Comparison of ENCODE assay signal across 8 mouse cellular contexts in the genomic region with DNA sequence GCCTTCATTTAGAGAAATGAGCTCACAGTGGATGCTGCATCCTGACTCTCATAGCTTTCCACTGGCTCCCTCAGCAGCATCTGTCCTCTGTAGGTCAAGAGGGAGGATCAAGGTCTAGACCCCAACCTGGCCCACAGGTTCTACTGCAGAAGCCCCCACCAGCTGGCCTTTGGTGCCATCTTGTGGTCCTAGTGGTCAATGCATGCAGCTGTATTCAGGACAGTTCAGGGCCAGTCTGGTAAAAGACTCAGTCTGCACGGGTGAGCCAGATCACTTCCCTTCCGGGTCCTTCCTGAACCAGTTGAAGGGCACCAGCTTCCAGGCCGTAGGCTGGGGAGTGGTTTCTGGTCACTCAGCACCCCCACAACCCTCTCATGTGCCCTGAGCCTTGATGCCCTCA. TPM values are rescaled to one million over a fixed set of nuclear protein-coding genes. Genes with fewer than 3 reads are reported as not detected.
DNase-seq lines count a peak whose midpoint lies in the region; ATAC-seq and TF ChIP-seq lines count a peak whose summit lies in the region.
"Had no signal": no experiment of that assay in that cellular context is flagged by ENCODE, and none has a peak within 500 bp of the region (broad histone marks: within the 10 kb centered on the region; RNA-seq: fewer than 3 reads in every experiment).

No protein-coding gene starts in this region.

- no peaks in the 10 kb centered on the region for H3K36me3 ChIP-seq in hindbrain, embryonic 15.5 days
- no peaks in the 10 kb centered on the region for H3K36me3 ChIP-seq in small intestine, adult 2 months (ENCODE audit: control insufficient read depth, insufficient read depth, low read length)
- H3K36me3 ChIP-seq: midbrain, embryonic 12.5 days had no signal

- peak; percentile 69 for ATAC-seq in hindbrain, embryonic 15.5 days (ENCODE audit: low FRiP score, low read depth)

- no peak overlapping the region for H3K9ac ChIP-seq in hindbrain, embryonic 15.5 days
- H3K9ac ChIP-seq: midbrain, embryonic 12.5 days had no signal

- peak; percentile 86 for DNase-seq in MN1 (ENCODE audit: low spot score)
- DNase-seq in adrenal gland, postnatal 36 days, result peak; percentile 82
- peak; percentile 28 for DNase-seq in fibroblast of lung, adult 2 months (ENCODE audit: low read depth)
- DNase-seq in layer of hippocampus, postnatal 36 days, result peak; percentile 68 to 80
- peak; percentile 80 for DNase-seq in mesoderm, embryonic 11.5 days (ENCODE audit: low read depth, low spot score)

- no peak overlapping the region for H3K4me2 ChIP-seq in hindbrain, embryonic 15.5 days
- H3K4me2 ChIP-seq: midbrain, embryonic 12.5 days had no signal

- no peak overlapping the region for H3K4me3 ChIP-seq in hindbrain, embryonic 15.5 days
- H3K4me3 ChIP-seq in small intestine, adult 2 months (ENCODE audit: low read depth, low read length), result no peak overlapping the region
- H3K4me3 ChIP-seq: midbrain, embryonic 12.5 days had no signal

- no peaks in the 10 kb centered on the region for H3K27me3 ChIP-seq in hindbrain, embryonic 15.5 days
- no peaks in the 10 kb centered on the region for H3K27me3 ChIP-seq in small intestine, adult 2 months (ENCODE audit: control insufficient read depth, insufficient read depth, low read length)

- no peak for TF ChIP-seq POLR2A in small intestine, adult 2 months (IDR thresholded peaks at IDR 0.05; ENCODE audit: low read depth, low read length)

- peak; percentile 74; the same call in 1 of the 2 replicates for TF ChIP-seq CTCF in small intestine, adult 2 months (IDR thresholded peaks at IDR 0.05; ENCODE audit: extremely low read depth, insufficient read length, insufficient replicate concordance, low read depth, low read length)

- H3K27ac ChIP-seq in hindbrain, embryonic 15.5 days (replicated peaks), result no peak overlapping the region
- no peak overlapping the region for H3K27ac ChIP-seq in small intestine, adult 2 months (ENCODE audit: insufficient read depth, low read depth, low read length)
- H3K27ac ChIP-seq: midbrain, embryonic 12.5 days had no signal

- 30% methylated on average over 3 of the region's 3 CpGs for WGBS in hindbrain, embryonic 15.5 days
- 2% methylated on average over 3 of the region's 3 CpGs for WGBS in small intestine, adult 2 months

- H3K9me3 ChIP-seq in hindbrain, embryonic 15.5 days, result no peaks in the 10 kb centered on the region
- H3K9me3 ChIP-seq: midbrain, embryonic 12.5 days had no signal

- H3K4me1 ChIP-seq in hindbrain, embryonic 15.5 days (replicated peaks), result peaks cover 5% of the 10 kb centered on the region; the same call in 1 of the 2 replicates
- H3K4me1 ChIP-seq in small intestine, adult 2 months (ENCODE audit: control insufficient read depth, insufficient read depth, insufficient read length, low read length), result no peaks in the 10 kb centered on the region
- H3K4me1 ChIP-seq: midbrain, embryonic 12.5 days had no signal

RNA-seq across cellular contexts. Expression of gene Sstr5, which starts 10.7 kb away (rescaled TPM):
- under 1 TPM; 0.49 to 0.53 TPM for total RNA-seq in adrenal gland, postnatal 36 days (2021)
- polyA plus RNA-seq in hindbrain, embryonic 15.5 days (2015; fragmentation: Nextera tagmentation; extraction: Ambion mirVana), result 0.64 and 0.77 TPM in 2 replicates
- under 1 TPM in 1 of 2 experiments, not detected in 1; 0.23 TPM for total RNA-seq in layer of hippocampus, postnatal 36 days (2021)
- 0.29 and 0.53 TPM in 2 replicates for polyA plus RNA-seq in small intestine, adult 2 months (2012; rRNA removed)

RNA-seq across cellular contexts. Expression of gene Tekt4, which starts 53.4 kb away (rescaled TPM):
- total RNA-seq in adrenal gland, postnatal 36 days (2021), result not detected
- 1.1 and 1.3 TPM in 2 replicates for polyA plus RNA-seq in hindbrain, embryonic 15.5 days (2015; fragmentation: Nextera tagmentation; extraction: Ambion mirVana)
- total RNA-seq in layer of hippocampus, postnatal 36 days (2021), result 1 to 10 TPM; 1.2 to 2.8 TPM
- polyA plus RNA-seq in small intestine, adult 2 months (2012; rRNA removed), result not detected in 2 replicates

Comparison
In these comparisons a context has a peak if more than half of its experiments do, and no peak if none do; other contexts are left out.
1. DNase-seq: peak in every context shown above with its lines; median percentile 86 in MN1; 82 in adrenal gland, postnatal 36 days; 80 in mesoderm, embryonic 11.5 days; 74 in layer of hippocampus, postnatal 36 days; 28 in fibroblast of lung, adult 2 months.